Mouse (Mus musculus) neural tube, embryonic 15.5 days (tissue): Measurements from ENCODE around the gene Ftsj3. TPM values are rescaled to one million over a fixed set of nuclear protein-coding genes. Genes with fewer than 3 reads are reported as not detected.

Source experiments
- polyA plus RNA-seq: library from polyadenylated mRNA; unstranded; fragments of >200 nt; fragmentation: Nextera tagmentation; extraction: Ambion mirVana; gene quantifications from 2 replicates; pipeline ENCODE4 v1.2.1, GENCODE M21; 2015

Ftsj3 gene
- polyA plus RNA-seq, 1 experiment from 2014 or later: 31.1 TPM

Other genes with a start within 250 kb of the Ftsj3 start
- 3.6 and 4.2 TPM in 2 replicates for gene Kcnh6, start 248.0 kb downstream of the Ftsj3 start, polyA plus RNA-seq
- gene Dcaf7, start 219.2 kb downstream of the Ftsj3 start, polyA plus RNA-seq: 131 and 143 TPM in 2 replicates
- 8.0 and 9.5 TPM in 2 replicates for gene Taco1, start 190.0 kb downstream of the Ftsj3 start, polyA plus RNA-seq
- 13.1 and 15.9 TPM in 2 replicates for gene Map3k3, start 171.5 kb downstream of the Ftsj3 start, polyA plus RNA-seq
- gene Gm10840, start 95.2 kb downstream of the Ftsj3 start, polyA plus RNA-seq: not detected in 2 replicates
- 148 and 172 TPM in 2 replicates for gene Limd2, start 95.2 kb downstream of the Ftsj3 start, polyA plus RNA-seq
- gene Strada, start 53.9 kb downstream of the Ftsj3 start, polyA plus RNA-seq: 29.2 and 30.7 TPM in 2 replicates
- 96.2 and 98.3 TPM in 2 replicates for gene Ccdc47, start 39.7 kb downstream of the Ftsj3 start, polyA plus RNA-seq
- gene Ddx42, start 39.2 kb downstream of the Ftsj3 start, polyA plus RNA-seq: 75.0 and 77.6 TPM in 2 replicates
- 328 and 329 TPM in 2 replicates for gene Psmc5, start 75 bp upstream of the Ftsj3 start, polyA plus RNA-seq
- gene Smarcd2, start 16.9 kb upstream of the Ftsj3 start, polyA plus RNA-seq: 14.2 and 29.1 TPM in 2 replicates
- 0.15 and 0.29 TPM in 2 replicates for gene Tcam1, start 20.6 kb upstream of the Ftsj3 start, polyA plus RNA-seq
- not detected in 2 replicates for gene Gh, start 45.8 kb upstream of the Ftsj3 start, polyA plus RNA-seq
- gene Cd79b, start 58.7 kb upstream of the Ftsj3 start, polyA plus RNA-seq: 0.92 and 3.9 TPM in 2 replicates
- 0.08 and 0.18 TPM in 2 replicates for gene Scn4a, start 97.2 kb upstream of the Ftsj3 start, polyA plus RNA-seq
- 0.23 and 0.41 TPM in 2 replicates for gene Prr29, start 109.4 kb upstream of the Ftsj3 start, polyA plus RNA-seq
- gene Icam2, start 132.0 kb upstream of the Ftsj3 start, polyA plus RNA-seq: 14.8 and 27.6 TPM in 2 replicates
- 4.1 and 6.5 TPM in 2 replicates for gene Ern1, start 231.8 kb upstream of the Ftsj3 start, polyA plus RNA-seq